Mouse (Mus musculus) hindbrain, embryonic 15.5 days (tissue): ENCODE data around the gene Cdkal1. TPM values are rescaled to one million over a fixed set of nuclear protein-coding genes. Genes with fewer than 3 reads are reported as not detected.

Source experiments
- ATAC-seq: fragments of 200-750 bp; cut with Nextera tagmentation; 2 replicates; pipeline ENCODE4 v1.8.0; 2017; ENCODE audit warnings: low read depth, moderate number of reproducible peaks, moderate TSS enrichment; ENCODE audit not compliant: low FRiP score
- H3K27ac ChIP-seq: fragments of 300-500 bp; sonication (generic); replicated peaks from 2 replicates; pipeline ENCODE4 v1.5.1; 2015; ENCODE audit warnings: mild to moderate bottlenecking, inconsistent platforms
- H3K27me3 ChIP-seq: fragments of 300-500 bp; sonication (generic); 2 replicates; pipeline ENCODE4 v1.6.1; 2015; ENCODE audit warnings: control low read depth, inconsistent platforms
- H3K36me3 ChIP-seq: fragments of 300-500 bp; sonication (generic); 2 replicates; pipeline ENCODE4 v1.6.1; 2015; ENCODE audit warnings: control low read depth, inconsistent platforms
- H3K4me1 ChIP-seq: fragments of 300-500 bp; sonication (generic); replicated peaks from 2 replicates; pipeline ENCODE4 v1.6.1; 2015; ENCODE audit warnings: control low read depth, inconsistent platforms
- H3K4me2 ChIP-seq: fragments of 300-500 bp; sonication (generic); 2 replicates; pipeline ENCODE4 v1.6.1; 2015; ENCODE audit warnings: moderate library complexity, mild to moderate bottlenecking, inconsistent platforms
- H3K4me3 ChIP-seq: fragments of 300-500 bp; sonication (generic); 2 replicates; pipeline ENCODE4 v1.5.1; 2015; ENCODE audit warnings: mild to moderate bottlenecking, inconsistent platforms
- H3K9ac ChIP-seq: fragments of 300-500 bp; sonication (generic); 2 replicates; pipeline ENCODE4 v1.6.1; 2015; ENCODE audit warnings: inconsistent platforms
- H3K9me3 ChIP-seq: fragments of 300-500 bp; sonication (generic); 2 replicates; pipeline ENCODE4 v1.6.1; 2016; ENCODE audit warnings: control low read depth, inconsistent platforms
- WGBS: fragments of 180-500 bp; shearing (Covaris S2); methylation state at CpG from one replicate; pipeline ENCODE4 v1.1.7; 2015; 5-methylcytosine and 5-hydroxymethylcytosine counted together
- polyA plus RNA-seq: library from polyadenylated mRNA; unstranded; fragments of >200 nt; fragmentation: Nextera tagmentation; extraction: Ambion mirVana; gene quantifications from 2 replicates; pipeline ENCODE4 v1.2.1, GENCODE M21; 2015

Cdkal1 gene
- polyA plus RNA-seq, 1 experiment from 2014 or later = 20.2 TPM

GRCm38 (mm10) chr13:29177889-29178486, 677.5 kb downstream of the Cdkal1 start:
- ATAC-seq = no peak
- H3K9me3 ChIP-seq = no peaks in the 10 kb centered on the region
- no peaks in the 10 kb centered on the region for H3K4me1 ChIP-seq
- H3K4me3 ChIP-seq = no peak overlapping the region
- no peak overlapping the region for H3K4me2 ChIP-seq
- H3K36me3 ChIP-seq = no peaks in the 10 kb centered on the region
- H3K27ac ChIP-seq = no peak overlapping the region
- no peaks in the 10 kb centered on the region for H3K27me3 ChIP-seq
- H3K9ac ChIP-seq = no peak overlapping the region
- 52% methylated on average over 5 of the region's 5 CpGs for WGBS

GRCm38 (mm10) chr13:29169356-29169755, 686.1 kb downstream of the Cdkal1 start:
- no peaks in the 10 kb centered on the region for H3K36me3 ChIP-seq
- no peak overlapping the region for H3K4me3 ChIP-seq
- no peak overlapping the region for H3K4me2 ChIP-seq
- ATAC-seq = no peak
- 54% methylated on average over 1 of the region's 1 CpGs for WGBS
- H3K4me1 ChIP-seq = no peaks in the 10 kb centered on the region
- H3K9ac ChIP-seq = no peak overlapping the region
- no peak overlapping the region for H3K27ac ChIP-seq
- no peaks in the 10 kb centered on the region for H3K9me3 ChIP-seq
- no peaks in the 10 kb centered on the region for H3K27me3 ChIP-seq

GRCm38 (mm10) chr13:29164845-29165524, 690.5 kb downstream of the Cdkal1 start:
- Histone ChIP-seq H3K27ac (no peak overlapping the region), H3K9me3 (no peaks in the 10 kb centered on the region), H3K27me3 (no peaks in the 10 kb centered on the region), H3K4me2 (no peak overlapping the region), H3K4me1 (no peaks in the 10 kb centered on the region), H3K9ac (no peak overlapping the region), H3K36me3 (no peaks in the 10 kb centered on the region), H3K4me3 (no peak overlapping the region)
- WGBS = 66% methylated on average over 15 of the region's 15 CpGs
- no peak for ATAC-seq

- H3K4me2 ChIP-seq = no peak overlapping the region
- H3K36me3 ChIP-seq = no peaks in the 10 kb centered on the region
- H3K9ac ChIP-seq = no peak overlapping the region
- no peak overlapping the region for H3K27ac ChIP-seq
- H3K4me3 ChIP-seq = no peak overlapping the region
- ATAC-seq = no peak
- no peaks in the 10 kb centered on the region for H3K4me1 ChIP-seq
- 84% methylated on average over 2 of the region's 2 CpGs for WGBS
- H3K27me3 ChIP-seq = no peaks in the 10 kb centered on the region
- H3K9me3 ChIP-seq = no peaks in the 10 kb centered on the region
These were observed 692.5 kb downstream of the Cdkal1 start for GRCm38 (mm10) chr13:29162867-29163514.

- H3K9me3 ChIP-seq = no peaks in the 10 kb centered on the region
- ATAC-seq = no peak
- H3K4me1 ChIP-seq = no peaks in the 10 kb centered on the region
- H3K4me2 ChIP-seq = no peak overlapping the region
- no peak overlapping the region for H3K4me3 ChIP-seq
- H3K9ac ChIP-seq = no peak overlapping the region
- no peaks in the 10 kb centered on the region for H3K27me3 ChIP-seq
- 57% methylated on average over 3 of the region's 3 CpGs for WGBS
- no peaks in the 10 kb centered on the region for H3K36me3 ChIP-seq
- H3K27ac ChIP-seq = no peak overlapping the region
These were observed 693.0 kb downstream of the Cdkal1 start for GRCm38 (mm10) chr13:29162444-29162843.

GRCm38 (mm10) chr13:29161436-29161835, 694.0 kb downstream of the Cdkal1 start:
- no peak for ATAC-seq
- H3K4me1 ChIP-seq = no peaks in the 10 kb centered on the region
- 86% methylated on average over 3 of the region's 3 CpGs for WGBS
- H3K36me3 ChIP-seq = no peaks in the 10 kb centered on the region
- H3K9ac ChIP-seq = no peak overlapping the region
- H3K9me3 ChIP-seq = no peaks in the 10 kb centered on the region
- no peak overlapping the region for H3K4me3 ChIP-seq
- no peak overlapping the region for H3K27ac ChIP-seq
- no peak overlapping the region for H3K4me2 ChIP-seq
- no peaks in the 10 kb centered on the region for H3K27me3 ChIP-seq

- no peak for ATAC-seq
These were observed 698.8 kb downstream of the Cdkal1 start for GRCm38 (mm10) chr13:29156703-29157102.

GRCm38 (mm10) chr13:29155297-29155696, 700.2 kb downstream of the Cdkal1 start:
- no peak overlapping the region for H3K4me2 ChIP-seq
- no peak for ATAC-seq
- H3K9ac ChIP-seq = no peak overlapping the region
- no peak overlapping the region for H3K27ac ChIP-seq
- no peaks in the 10 kb centered on the region for H3K9me3 ChIP-seq
- no peak overlapping the region for H3K4me3 ChIP-seq
- no peaks in the 10 kb centered on the region for H3K36me3 ChIP-seq
- no peaks in the 10 kb centered on the region for H3K27me3 ChIP-seq
- WGBS = 78% methylated on average over 3 of the region's 3 CpGs
- no peaks in the 10 kb centered on the region for H3K4me1 ChIP-seq

More at GRCm38 (mm10) chr13:29156703-29157102, 698.8 kb downstream of the Cdkal1 start:
- Histone ChIP-seq H3K4me1 (no peaks in the 10 kb centered on the region), H3K4me2 (no peak overlapping the region), H3K9me3 (no peaks in the 10 kb centered on the region), H3K27ac (no peak overlapping the region), H3K36me3 (no peaks in the 10 kb centered on the region), H3K4me3 (no peak overlapping the region), H3K27me3 (no peaks in the 10 kb centered on the region), H3K9ac (no peak overlapping the region)
- WGBS = 43% methylated on average over 4 of the region's 4 CpGs

GRCm38 (mm10) chr13:29150120-29150519, 705.4 kb downstream of the Cdkal1 start:
- no peaks in the 10 kb centered on the region for H3K9me3 ChIP-seq
- no peak overlapping the region for H3K4me3 ChIP-seq
- H3K36me3 ChIP-seq = no peaks in the 10 kb centered on the region
- H3K9ac ChIP-seq = no peak overlapping the region
- no peaks in the 10 kb centered on the region for H3K4me1 ChIP-seq
- no peak overlapping the region for H3K27ac ChIP-seq
- 81% methylated on average over 13 of the region's 13 CpGs for WGBS
- ATAC-seq = no peak
- no peak overlapping the region for H3K4me2 ChIP-seq
- H3K27me3 ChIP-seq = no peaks in the 10 kb centered on the region

GRCm38 (mm10) chr13:29149404-29149803, 706.1 kb downstream of the Cdkal1 start:
- no peaks in the 10 kb centered on the region for H3K27me3 ChIP-seq
- H3K4me3 ChIP-seq = no peak overlapping the region
- 88% methylated on average over 6 of the region's 6 CpGs for WGBS
- H3K36me3 ChIP-seq = no peaks in the 10 kb centered on the region
- no peak overlapping the region for H3K9ac ChIP-seq
- H3K9me3 ChIP-seq = no peaks in the 10 kb centered on the region
- no peak for ATAC-seq
- no peak overlapping the region for H3K4me2 ChIP-seq
- no peak overlapping the region for H3K27ac ChIP-seq
- no peaks in the 10 kb centered on the region for H3K4me1 ChIP-seq

- no peak overlapping the region for H3K4me3 ChIP-seq
- no peaks in the 10 kb centered on the region for H3K36me3 ChIP-seq
- no peak overlapping the region for H3K9ac ChIP-seq
- H3K4me1 ChIP-seq = no peaks in the 10 kb centered on the region
- 92% methylated on average over 9 of the region's 9 CpGs for WGBS
- H3K4me2 ChIP-seq = no peak overlapping the region
- H3K27ac ChIP-seq = no peak overlapping the region
- no peaks in the 10 kb centered on the region for H3K27me3 ChIP-seq
- H3K9me3 ChIP-seq = no peaks in the 10 kb centered on the region
- ATAC-seq = no peak
These were observed 706.9 kb downstream of the Cdkal1 start for GRCm38 (mm10) chr13:29148616-29149015.
